Mouse (Mus musculus) limb, embryonic 11.5 days (tissue): Measurements from ENCODE around the gene Enpep. TPM values are rescaled to one million over a fixed set of nuclear protein-coding genes. Genes with fewer than 3 reads are reported as not detected.

ENCODE experiments used
- ATAC-seq: fragments of 200-750 bp; cut with Nextera tagmentation; 2 replicates; pipeline ENCODE4 v1.8.0; 2017; ENCODE audit warnings: low read depth; ENCODE audit not compliant: insufficient number of reproducible peaks, low FRiP score, low TSS enrichment
- DNase-seq: peaks from one replicate; pipeline ENCODE4 v3.0.0-alpha.2; 2015; ENCODE audit warnings: low spot score
- H3K27ac ChIP-seq: fragments of 300-500 bp; sonication (generic); replicated peaks from 2 replicates; pipeline ENCODE4 v1.5.1; 2014; ENCODE audit warnings: low read depth, mild to moderate bottlenecking, low read length
- H3K27me3 ChIP-seq: fragments of 300-500 bp; sonication (generic); 2 replicates; pipeline ENCODE4 v1.6.1; 2014; ENCODE audit warnings: mild to moderate bottlenecking, low read length, mixed read lengths; ENCODE audit not compliant: control insufficient read depth, insufficient read depth
- H3K36me3 ChIP-seq: fragments of 300-500 bp; sonication (generic); 2 replicates; pipeline ENCODE4 v1.6.1; 2014; ENCODE audit warnings: mild to moderate bottlenecking, low read length, moderate library complexity, mixed read lengths; ENCODE audit not compliant: control insufficient read depth, insufficient read depth
- H3K4me1 ChIP-seq: fragments of 300-500 bp; sonication (generic); 2 replicates; pipeline ENCODE4 v1.6.1; 2014; ENCODE audit warnings: low read length, mixed read lengths; ENCODE audit not compliant: control insufficient read depth, insufficient read depth
- H3K4me2 ChIP-seq: fragments of 300-500 bp; sonication (generic); 2 replicates; pipeline ENCODE4 v1.6.1; 2014; ENCODE audit warnings: low read depth, mild to moderate bottlenecking, moderate library complexity; ENCODE audit not compliant: severe bottlenecking
- H3K4me3 ChIP-seq: fragments of 300-500 bp; sonication (generic); 2 replicates; pipeline ENCODE4 v1.5.1; 2014; ENCODE audit warnings: low read depth, low read length
- H3K9ac ChIP-seq: fragments of 300-500 bp; sonication (generic); 2 replicates; pipeline ENCODE4 v1.6.1; 2014; ENCODE audit warnings: mild to moderate bottlenecking, low read length
- H3K9me3 ChIP-seq: fragments of 300-500 bp; sonication (generic); 2 replicates; pipeline ENCODE4 v1.6.1; 2016; ENCODE audit warnings: low read length; ENCODE audit not compliant: control insufficient read depth
- WGBS: fragments of 180-500 bp; shearing (Covaris S2); extraction: QIAGEN DNeasy Blood & Tissue Kit; methylation state at CpG from one replicate; pipeline ENCODE4 v1.1.7; 2014; 5-methylcytosine and 5-hydroxymethylcytosine counted together
- polyA plus RNA-seq: library from polyadenylated mRNA; unstranded; fragments of >200 nt; fragmentation: Nextera tagmentation; extraction: Ambion mirVana; gene quantifications from 2 replicates; pipeline ENCODE4 v1.2.1, GENCODE M21; 2014

Enpep gene
- polyA plus RNA-seq, 1 experiment from 2014 or later: 0.19 TPM

GRCm38 (mm10) chr3:129353901-129354300 lies 21.4 kb upstream of the Enpep start:
- no peak overlapping the region for H3K4me3 ChIP-seq
- no peak overlapping the region for H3K4me2 ChIP-seq
- no peaks in the 10 kb centered on the region for H3K36me3 ChIP-seq
- no peaks in the 10 kb centered on the region for H3K4me1 ChIP-seq
- no peaks in the 10 kb centered on the region for H3K9me3 ChIP-seq
- 80% methylated on average over 4 of the region's 4 CpGs for WGBS
- DNase-seq (no peak), ATAC-seq (no peak)
- no peak overlapping the region for H3K27ac ChIP-seq
- no peaks in the 10 kb centered on the region for H3K27me3 ChIP-seq
- no peak overlapping the region for H3K9ac ChIP-seq

DNA sequence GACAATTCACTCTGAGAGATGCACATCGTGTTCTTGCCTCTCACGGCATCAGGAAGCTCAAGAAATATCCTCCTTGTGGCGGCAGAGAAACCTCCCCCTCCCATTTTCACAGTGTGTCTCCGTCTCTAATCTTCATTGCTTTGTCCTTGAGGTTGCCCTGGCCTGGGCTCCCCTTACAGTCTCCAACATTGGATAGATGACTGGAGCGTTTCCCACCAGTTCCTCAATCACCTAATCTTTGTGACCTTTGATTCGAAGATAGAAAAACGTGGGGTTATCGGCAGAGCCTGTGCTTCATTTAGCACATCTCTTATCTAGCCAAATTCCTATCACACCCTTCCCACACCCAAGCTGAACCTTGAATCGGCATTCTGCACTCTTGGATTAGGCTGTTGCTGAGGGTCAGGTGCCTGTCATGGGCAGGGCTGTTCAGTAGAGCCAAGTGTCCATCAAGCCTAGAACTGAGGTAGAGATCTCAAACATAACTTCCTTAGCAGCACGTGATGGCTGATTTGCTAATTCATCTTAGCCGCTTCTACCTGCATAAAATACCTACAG lies 18.9 kb upstream of the Enpep start:
- Histone ChIP-seq H3K4me3 (no peak overlapping the region), H3K4me1 (no peaks in the 10 kb centered on the region), H3K9me3 (0 out of 2 replicates have a peak, but pooled peaks cover under 1% of the 10 kb centered on the region), H3K36me3 (no peaks in the 10 kb centered on the region), H3K9ac (no peak overlapping the region), H3K4me2 (no peak overlapping the region), H3K27me3 (no peaks in the 10 kb centered on the region), H3K27ac (no peak overlapping the region)
- DNase-seq (no peak), ATAC-seq (no peak)
- 83% methylated on average over 11 of the region's 11 CpGs for WGBS

DNA sequence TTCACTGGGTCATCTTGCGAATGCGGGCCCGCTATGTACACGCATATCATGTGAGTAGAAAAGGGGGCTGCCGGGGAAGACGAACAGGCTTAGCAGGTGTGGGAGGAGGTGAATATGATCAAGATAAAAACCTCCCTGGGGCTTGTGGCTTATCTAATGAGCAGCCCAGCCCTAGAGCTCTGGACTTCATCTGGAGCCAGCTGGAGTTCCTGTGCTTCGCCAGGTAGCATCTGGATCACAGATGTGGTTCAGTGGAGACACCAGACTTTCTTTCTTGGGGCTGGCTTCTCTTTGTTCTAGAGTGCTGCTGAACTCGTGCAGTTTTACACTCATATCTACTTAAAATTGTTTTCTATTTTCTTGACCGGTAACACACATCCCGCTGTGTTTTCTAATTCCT lies 14.8 kb upstream of the Enpep start:
- DNase-seq: peak; percentile 67
- Histone ChIP-seq H3K27me3 (no peaks in the 10 kb centered on the region), H3K9me3 (0 out of 2 replicates have a peak, but pooled peaks cover 2% of the 10 kb centered on the region), H3K36me3 (no peaks in the 10 kb centered on the region), H3K27ac (no peak overlapping the region), H3K4me1 (no peaks in the 10 kb centered on the region), H3K9ac (no peak overlapping the region), H3K4me2 (no peak overlapping the region), H3K4me3 (no peak overlapping the region)
- ATAC-seq: peak; percentile 67; the same call in 1 of the 2 replicates
- WGBS: 55% methylated on average over 10 of the region's 10 CpGs

- Histone ChIP-seq H3K9me3 (0 out of 2 replicates have a peak, but pooled peaks cover 2% of the 10 kb centered on the region), H3K27me3 (no peaks in the 10 kb centered on the region), H3K36me3 (no peaks in the 10 kb centered on the region), H3K27ac (no peak overlapping the region), H3K9ac (no peak overlapping the region), H3K4me3 (no peak overlapping the region), H3K4me1 (no peaks in the 10 kb centered on the region), H3K4me2 (no peak overlapping the region)
- DNase-seq (no peak), ATAC-seq (no peak)
- WGBS: 90% methylated on average over 1 of the region's 1 CpGs
Measured at GRCm38 (mm10) chr3:129342767-129343166, 10.2 kb upstream of the Enpep start.

DNA sequence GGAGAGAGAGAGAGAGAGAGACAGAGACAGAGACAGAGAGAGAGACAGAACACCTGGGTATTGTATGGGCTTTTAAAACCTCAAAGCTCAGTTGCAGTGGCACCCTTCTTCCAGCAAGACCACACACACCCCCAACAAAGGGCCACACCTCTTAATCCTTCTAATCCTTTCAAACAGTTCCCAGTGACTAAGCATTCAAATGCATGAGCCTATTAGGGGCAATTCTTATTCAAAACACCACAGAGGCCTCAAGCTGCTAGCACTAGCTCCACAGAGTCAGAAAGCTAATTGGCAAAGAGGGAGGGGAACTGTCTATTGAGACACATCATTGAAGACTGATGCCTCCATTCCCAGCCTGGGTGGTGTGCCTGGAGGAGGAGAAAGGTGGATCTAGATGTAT lies 8.5 kb upstream of the Enpep start:
- H3K4me3 ChIP-seq: no peak overlapping the region
- H3K4me1 ChIP-seq: no peaks in the 10 kb centered on the region
- H3K9me3 ChIP-seq: no peaks in the 10 kb centered on the region
- ATAC-seq (no peak), DNase-seq (no peak)
- no peaks in the 10 kb centered on the region for H3K27me3 ChIP-seq
- no peak overlapping the region for H3K9ac ChIP-seq
- no peak overlapping the region for H3K27ac ChIP-seq
- no peaks in the 10 kb centered on the region for H3K36me3 ChIP-seq
- no peak overlapping the region for H3K4me2 ChIP-seq

DNA sequence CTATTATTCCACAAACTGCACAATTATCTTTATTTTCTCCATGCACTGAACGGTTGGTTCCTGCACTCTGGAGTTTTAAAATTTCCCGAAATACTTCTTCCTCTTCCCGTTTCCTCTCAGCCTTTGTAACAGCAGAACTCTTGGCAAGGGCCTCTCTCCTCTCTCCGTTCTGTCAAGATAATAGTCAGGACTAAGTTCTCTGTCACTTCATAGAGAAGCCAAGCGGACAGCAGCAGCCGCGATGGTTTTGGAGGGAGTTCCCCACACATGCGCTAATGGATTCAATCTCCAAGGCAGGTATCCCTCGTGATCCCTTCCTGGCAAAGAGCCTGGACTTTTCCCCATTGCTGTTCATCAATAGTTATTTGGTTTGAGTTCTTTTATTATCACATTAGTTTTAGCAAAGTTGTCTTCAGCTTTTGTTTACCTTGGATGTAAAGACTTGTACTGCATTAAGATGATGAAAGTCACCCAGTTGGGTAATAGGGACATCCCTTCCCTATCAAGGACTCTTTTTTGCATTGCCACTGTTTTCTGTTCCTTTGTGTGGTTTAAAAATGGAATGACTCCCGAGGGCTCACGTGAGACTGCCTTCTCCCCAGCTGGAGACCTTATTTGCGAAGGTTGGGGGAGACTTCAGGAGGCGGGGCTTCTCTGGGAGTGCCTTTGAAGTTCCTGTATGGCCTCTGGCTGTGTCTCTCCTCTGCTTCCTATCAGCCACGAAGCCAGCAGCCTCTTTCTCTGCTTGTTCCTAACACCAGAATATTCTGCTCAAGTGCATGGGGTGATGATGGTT lies 6.0 kb upstream of the Enpep start:
- H3K4me1 ChIP-seq: no peaks in the 10 kb centered on the region
- no peak overlapping the region for H3K4me3 ChIP-seq
- 51% methylated on average over 14 of the region's 14 CpGs for WGBS
- H3K27ac ChIP-seq: no peak overlapping the region
- no peaks in the 10 kb centered on the region for H3K36me3 ChIP-seq
- DNase-seq (no peak), ATAC-seq (no peak)
- no peaks in the 10 kb centered on the region for H3K27me3 ChIP-seq
- no peak overlapping the region for H3K4me2 ChIP-seq
- no peaks in the 10 kb centered on the region for H3K9me3 ChIP-seq
- H3K9ac ChIP-seq: no peak overlapping the region

DNA sequence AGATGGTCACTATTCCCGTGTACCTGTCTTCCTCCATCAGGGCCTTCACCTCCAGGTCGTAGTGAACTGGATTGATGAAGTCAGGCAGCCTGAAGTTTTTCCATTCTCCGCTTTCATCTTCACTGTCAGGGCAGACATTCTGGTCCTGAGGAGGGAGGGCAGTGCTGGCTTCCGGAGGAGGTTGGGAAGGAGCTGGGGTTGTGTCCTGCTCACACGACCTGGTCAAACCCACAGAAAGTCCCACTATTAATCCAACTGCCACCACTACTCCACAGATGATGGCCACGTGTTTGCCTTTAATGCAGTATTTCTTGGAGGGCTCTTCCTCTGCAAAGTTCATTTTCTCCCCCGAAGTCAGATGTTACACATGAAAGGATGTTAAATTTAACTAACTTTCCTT lies 378 bp downstream of the Enpep start:
- Histone ChIP-seq H3K4me3 (no peak overlapping the region), H3K4me2 (no peak overlapping the region), H3K36me3 (no peaks in the 10 kb centered on the region), H3K9me3 (no peaks in the 10 kb centered on the region), H3K4me1 (no peaks in the 10 kb centered on the region), H3K9ac (no peak overlapping the region), H3K27ac (no peak overlapping the region), H3K27me3 (no peaks in the 10 kb centered on the region)
- no peak for ATAC-seq
- 59% methylated on average over 7 of the region's 7 CpGs for WGBS
- no peak for DNase-seq

GRCm38 (mm10) chr3:129331427-129331826 lies 1.1 kb downstream of the Enpep start:
- Histone ChIP-seq H3K4me3 (no peak overlapping the region), H3K27me3 (no peaks in the 10 kb centered on the region), H3K36me3 (no peaks in the 10 kb centered on the region), H3K9me3 (no peaks in the 10 kb centered on the region), H3K4me2 (no peak overlapping the region), H3K27ac (no peak overlapping the region), H3K9ac (no peak overlapping the region), H3K4me1 (no peaks in the 10 kb centered on the region)
- no peak for DNase-seq
- ATAC-seq: no peak
- WGBS: 92% methylated on average over 6 of the region's 6 CpGs
